Mouse (Mus musculus): ENCODE data around the gene Serhl. TPM values are rescaled to one million over a fixed set of nuclear protein-coding genes. Genes with fewer than 3 reads are reported as not detected.

Gene Serhl
- polyA plus RNA-seq, 1 experiment from 2014 or later: 30.6 TPM

Other genes with a start within 250 kb of the Serhl start
- gene Tcf20, start 101.6 kb upstream of the Serhl start, polyA plus RNA-seq (2015; fragmentation: Nextera tagmentation; extraction: Ambion mirVana): 15.6 and 16.0 TPM in 2 replicates
- gene Nfam1, start 56.2 kb upstream of the Serhl start, polyA plus RNA-seq (2015; fragmentation: Nextera tagmentation; extraction: Ambion mirVana): 2.4 and 2.5 TPM in 2 replicates
- 72.4 and 77.0 TPM in 2 replicates for gene Rrp7a, start 33.3 kb downstream of the Serhl start, polyA plus RNA-seq (2015; fragmentation: Nextera tagmentation; extraction: Ambion mirVana)
- 166 and 169 TPM in 2 replicates for gene Poldip3, start 59.9 kb downstream of the Serhl start, polyA plus RNA-seq (2015; fragmentation: Nextera tagmentation; extraction: Ambion mirVana)
- 123 and 133 TPM in 2 replicates for gene Cyb5r3, start 83.1 kb downstream of the Serhl start, polyA plus RNA-seq (2015; fragmentation: Nextera tagmentation; extraction: Ambion mirVana)
- gene A4galt, start 162.3 kb downstream of the Serhl start, polyA plus RNA-seq (2015; fragmentation: Nextera tagmentation; extraction: Ambion mirVana): 1.9 and 2.4 TPM in 2 replicates